Mouse (Mus musculus) heart, embryonic 14.5 days (tissue): Measurements from ENCODE around the gene Sgpl1. TPM values are rescaled to one million over a fixed set of nuclear protein-coding genes. Genes with fewer than 3 reads are reported as not detected.

Experiments used
- microRNA-seq: library from miRNA; unstranded; fragments of <30 nt; microRNA quantifications from one replicate; pipeline ENCODE4, GENCODE M21; 2016
- polyA plus RNA-seq: library from polyadenylated mRNA; unstranded; fragments of >200 nt; fragmentation: Nextera tagmentation; extraction: Ambion mirVana; gene quantifications from 2 replicates; pipeline ENCODE4 v1.2.1, GENCODE M21; 2014

Gene Sgpl1
- polyA plus RNA-seq, 1 experiment from 2014 or later = 34.5 TPM

Small RNA genes within 50 kb of the gene (microRNA-seq; reads per million reads assigned to microRNA genes)
- gene Gm44308 = not detected

Other genes with a start within 250 kb of the Sgpl1 start
- gene Pcbd1, start 58.4 kb downstream of the Sgpl1 start, polyA plus RNA-seq = 84.7 and 95.5 TPM in 2 replicates
- gene Tbata, start 24.3 kb upstream of the Sgpl1 start, polyA plus RNA-seq = not detected in 2 replicates
- gene Adamts14, start 125.7 kb upstream of the Sgpl1 start, polyA plus RNA-seq = 0.97 and 1.1 TPM in 2 replicates
- 0.11 TPM in 1 of 2 replicates, not detected in the other for gene Prf1, start 150.1 kb upstream of the Sgpl1 start, polyA plus RNA-seq
- gene Pald1, start 235.8 kb upstream of the Sgpl1 start, polyA plus RNA-seq = 19.5 and 21.7 TPM in 2 replicates